Mouse (Mus musculus): Measurements from ENCODE around the gene Tsc22d4.

GRCm38 (mm10) chr5:137777267-137777845 lies 31.8 kb downstream of the Tsc22d4 start:
- TF ChIP-seq POLR2A (IDR thresholded peaks at IDR 0.05; ENCODE audit: low read depth, low read length) = no peak
- no peak for TF ChIP-seq CTCF (IDR thresholded peaks at IDR 0.05; ENCODE audit: extremely low read depth, insufficient read depth, insufficient read length, insufficient replicate concordance)

Data from spleen, adult 2 months (tissue).